Mouse (Mus musculus) G1E-ER4 (cell line): ENCODE measurements around the gene Plekha3. TPM values are rescaled to one million over a fixed set of nuclear protein-coding genes. Genes with fewer than 3 reads are reported as not detected.

Source experiments
- GATA1 ChIP-seq: IDR thresholded peaks from one replicate; pipeline ENCODE4 v1.8.0; 2012; ENCODE audit warnings: low read length, inconsistent platforms
- polyA plus RNA-seq: library from polyadenylated mRNA; stranded (reverse); fragments of >175 nt; gene quantifications from 2 replicates; pipeline ENCODE4 v1.2.3, GENCODE M21; 2012

Gene Plekha3
- polyA plus RNA-seq, 1 experiment: 5.1 TPM

- no peak for TF ChIP-seq GATA1
These were observed 33.4 kb downstream of the Plekha3 start for GRCm38 (mm10) chr2:76708512-76708911.

GRCm38 (mm10) chr2:76714984-76715383 is 39.9 kb downstream of the Plekha3 start:
- no peak for TF ChIP-seq GATA1

- no peak for TF ChIP-seq GATA1
These were observed 44.6 kb downstream of the Plekha3 start for GRCm38 (mm10) chr2:76719650-76720049.

Other genes starting within 250 kb of the Plekha3 start
- gene Prkra, start 27.3 kb upstream of the Plekha3 start, polyA plus RNA-seq: 10.9 and 13.5 TPM in 2 replicates
- not detected in 2 replicates for gene Pjvk, start 26.8 kb upstream of the Plekha3 start, polyA plus RNA-seq
- gene Fkbp7, start 2.2 kb upstream of the Plekha3 start, polyA plus RNA-seq: 0.14 and 0.21 TPM in 2 replicates